Mouse (Mus musculus): ENCODE results near the gene Xpo5. TPM values are rescaled to one million over a fixed set of nuclear protein-coding genes. Genes with fewer than 3 reads are reported as not detected.
A peak's percentile ranks its signal among the peaks of the same experiment; 100 is the strongest.

Gene Xpo5
- polyA plus RNA-seq, 1 experiment from 2014 or later, result 48.4 TPM

GRCm38 (mm10) chr17:46243624-46244023 is 41.0 kb downstream of the Xpo5 start:
- no peaks in the 10 kb centered on the region for H3K27me3 ChIP-seq (ENCODE audit: control insufficient read depth, insufficient read depth, low read length)
- peaks cover 5% of the 10 kb centered on the region; the same call in 1 of the 2 replicates for H3K4me1 ChIP-seq (ENCODE audit: control insufficient read depth, insufficient read depth, low read length)
- H3K4me3 ChIP-seq (ENCODE audit: low read depth, low read length), result no peak overlapping the region
- no peaks in the 10 kb centered on the region for H3K9me3 ChIP-seq (ENCODE audit: control insufficient read depth, low read depth, low read length)
- H3K4me2 ChIP-seq (replicated peaks; ENCODE audit: low read depth, low read length), result no peak overlapping the region
- H3K9ac ChIP-seq (replicated peaks; ENCODE audit: low read depth, low read length), result no peak overlapping the region
- peaks cover 69% of the 10 kb centered on the region for H3K36me3 ChIP-seq (ENCODE audit: control insufficient read depth, insufficient read depth, low read length)
- 71% methylated on average over 2 of the region's 2 CpGs for WGBS
- no peak for ATAC-seq (ENCODE audit: insufficient number of reproducible peaks, insufficient read depth, low FRiP score, low read depth)
- H3K27ac ChIP-seq (ENCODE audit: low read length), result no peak overlapping the region

- H3K27ac ChIP-seq (ENCODE audit: low read length), result no peak overlapping the region
- no peak overlapping the region for H3K4me3 ChIP-seq (ENCODE audit: low read depth, low read length)
- H3K4me2 ChIP-seq (replicated peaks; ENCODE audit: low read depth, low read length), result no peak overlapping the region
- H3K9me3 ChIP-seq (ENCODE audit: control insufficient read depth, low read depth, low read length), result no peaks in the 10 kb centered on the region
- no peak for ATAC-seq (ENCODE audit: insufficient number of reproducible peaks, insufficient read depth, low FRiP score, low read depth)
- no peak overlapping the region for H3K9ac ChIP-seq (replicated peaks; ENCODE audit: low read depth, low read length)
- H3K4me1 ChIP-seq (ENCODE audit: control insufficient read depth, insufficient read depth, low read length), result peaks cover 11% of the 10 kb centered on the region
- H3K36me3 ChIP-seq (ENCODE audit: control insufficient read depth, insufficient read depth, low read length), result peaks cover 69% of the 10 kb centered on the region
- WGBS, result 75% methylated on average over 10 of the region's 10 CpGs
- no peaks in the 10 kb centered on the region for H3K27me3 ChIP-seq (ENCODE audit: control insufficient read depth, insufficient read depth, low read length)
These were observed 42.0 kb downstream of the Xpo5 start for GRCm38 (mm10) chr17:46244579-46244978.

- Histone ChIP-seq H3K4me2 (replicated peaks; ENCODE audit: low read depth, low read length) (peak within 1 kb of the TSS; percentile 76), H3K27ac (ENCODE audit: low read length) (peak within 1 kb of the TSS; percentile 34; the same call in 1 of the 2 replicates), H3K9ac (replicated peaks; ENCODE audit: low read depth, low read length) (peak within 1 kb of the TSS; percentile 83), H3K9me3 (ENCODE audit: control insufficient read depth, low read depth, low read length) (no peaks in the 10 kb centered on the region), H3K27me3 (ENCODE audit: control insufficient read depth, insufficient read depth, low read length) (no peaks in the 10 kb centered on the region), H3K4me3 (ENCODE audit: low read depth, low read length) (peak within 1 kb of the TSS; percentile 87), H3K4me1 (ENCODE audit: control insufficient read depth, insufficient read depth, low read length) (peaks cover 11% of the 10 kb centered on the region), H3K36me3 (ENCODE audit: control insufficient read depth, insufficient read depth, low read length) (peaks cover 66% of the 10 kb centered on the region)
- ATAC-seq (ENCODE audit: insufficient number of reproducible peaks, insufficient read depth, low FRiP score, low read depth), result peak; percentile 90
- under 1% methylated on average over 53 of the region's 53 CpGs for WGBS
These were observed 45.1 kb downstream of the Xpo5 start, which contains the start of the genes Polr1c and Yipf3 for GRCm38 (mm10) chr17:46247512-46248188. Gene Polr1c, minus strand, starts transcription at chr17:46248054. Gene Yipf3, plus strand, starts transcription at chr17:46248080.

DNA sequence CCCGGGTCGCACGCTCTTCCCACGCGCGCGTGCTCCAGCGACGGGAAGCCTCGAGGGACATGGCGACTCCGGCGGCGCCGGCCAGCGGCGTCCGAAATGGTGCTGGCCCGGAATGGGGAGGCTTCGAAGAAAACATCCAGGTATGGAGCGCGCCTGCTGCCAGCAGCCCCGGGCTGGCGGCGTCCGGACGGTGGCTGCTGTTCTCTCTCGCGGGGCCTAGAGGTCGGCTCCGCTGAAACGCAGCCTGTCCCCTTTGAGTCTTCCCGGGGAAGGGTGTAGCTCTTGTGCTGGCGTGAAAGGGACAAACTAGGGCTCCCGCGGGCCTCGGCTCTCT is 45.6 kb downstream of the Xpo5 start:
- Histone ChIP-seq H3K4me2 (replicated peaks; ENCODE audit: low read depth, low read length) (peak overlapping the region; percentile 76), H3K9me3 (ENCODE audit: control insufficient read depth, low read depth, low read length) (no peaks in the 10 kb centered on the region), H3K27me3 (ENCODE audit: control insufficient read depth, insufficient read depth, low read length) (no peaks in the 10 kb centered on the region), H3K36me3 (ENCODE audit: control insufficient read depth, insufficient read depth, low read length) (peaks cover 61% of the 10 kb centered on the region), H3K4me1 (ENCODE audit: control insufficient read depth, insufficient read depth, low read length) (peaks cover 11% of the 10 kb centered on the region), H3K9ac (replicated peaks; ENCODE audit: low read depth, low read length) (peak overlapping the region; percentile 83), H3K27ac (ENCODE audit: low read length) (peak overlapping the region; percentile 22; the same call in 1 of the 2 replicates), H3K4me3 (ENCODE audit: low read depth, low read length) (peak overlapping the region; percentile 87)
- under 1% methylated on average over 37 of the region's 37 CpGs for WGBS
- ATAC-seq (ENCODE audit: insufficient number of reproducible peaks, insufficient read depth, low FRiP score, low read depth), result no peak; the same call in 1 of the 2 replicates

DNA sequence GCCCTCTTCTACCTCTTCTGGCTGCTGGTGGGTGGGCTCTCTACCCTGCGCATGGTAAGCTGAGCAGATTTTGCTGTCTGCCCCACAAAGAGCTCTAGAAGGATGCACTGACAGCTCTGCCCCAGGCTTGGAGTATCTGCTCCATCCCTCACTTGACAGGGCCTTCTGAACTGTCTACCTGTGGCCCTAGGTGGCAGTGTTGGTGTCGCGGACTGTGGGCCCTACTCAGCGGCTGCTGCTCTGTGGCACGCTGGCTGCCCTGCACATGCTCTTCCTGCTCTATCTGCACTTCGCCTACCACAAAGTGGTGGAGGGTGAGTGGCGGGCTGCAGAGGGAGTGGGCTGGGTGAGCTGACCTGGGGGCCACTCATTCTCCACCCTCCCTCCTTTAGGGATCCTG is 48.6 kb downstream of the Xpo5 start:
- H3K4me2 ChIP-seq (replicated peaks; ENCODE audit: low read depth, low read length), result no peak overlapping the region
- peaks cover 6% of the 10 kb centered on the region for H3K27me3 ChIP-seq (ENCODE audit: control insufficient read depth, insufficient read depth, low read length)
- H3K36me3 ChIP-seq (ENCODE audit: control insufficient read depth, insufficient read depth, low read length), result peaks cover 32% of the 10 kb centered on the region
- no peaks in the 10 kb centered on the region for H3K9me3 ChIP-seq (ENCODE audit: control insufficient read depth, low read depth, low read length)
- no peak overlapping the region for H3K4me3 ChIP-seq (ENCODE audit: low read depth, low read length)
- H3K4me1 ChIP-seq (ENCODE audit: control insufficient read depth, insufficient read depth, low read length), result peaks cover 13% of the 10 kb centered on the region
- no peak overlapping the region for H3K9ac ChIP-seq (replicated peaks; ENCODE audit: low read depth, low read length)
- 73% methylated on average over 7 of the region's 7 CpGs for WGBS
- no peak overlapping the region for H3K27ac ChIP-seq (ENCODE audit: low read length)
- ATAC-seq (ENCODE audit: insufficient number of reproducible peaks, insufficient read depth, low FRiP score, low read depth), result no peak

DNA sequence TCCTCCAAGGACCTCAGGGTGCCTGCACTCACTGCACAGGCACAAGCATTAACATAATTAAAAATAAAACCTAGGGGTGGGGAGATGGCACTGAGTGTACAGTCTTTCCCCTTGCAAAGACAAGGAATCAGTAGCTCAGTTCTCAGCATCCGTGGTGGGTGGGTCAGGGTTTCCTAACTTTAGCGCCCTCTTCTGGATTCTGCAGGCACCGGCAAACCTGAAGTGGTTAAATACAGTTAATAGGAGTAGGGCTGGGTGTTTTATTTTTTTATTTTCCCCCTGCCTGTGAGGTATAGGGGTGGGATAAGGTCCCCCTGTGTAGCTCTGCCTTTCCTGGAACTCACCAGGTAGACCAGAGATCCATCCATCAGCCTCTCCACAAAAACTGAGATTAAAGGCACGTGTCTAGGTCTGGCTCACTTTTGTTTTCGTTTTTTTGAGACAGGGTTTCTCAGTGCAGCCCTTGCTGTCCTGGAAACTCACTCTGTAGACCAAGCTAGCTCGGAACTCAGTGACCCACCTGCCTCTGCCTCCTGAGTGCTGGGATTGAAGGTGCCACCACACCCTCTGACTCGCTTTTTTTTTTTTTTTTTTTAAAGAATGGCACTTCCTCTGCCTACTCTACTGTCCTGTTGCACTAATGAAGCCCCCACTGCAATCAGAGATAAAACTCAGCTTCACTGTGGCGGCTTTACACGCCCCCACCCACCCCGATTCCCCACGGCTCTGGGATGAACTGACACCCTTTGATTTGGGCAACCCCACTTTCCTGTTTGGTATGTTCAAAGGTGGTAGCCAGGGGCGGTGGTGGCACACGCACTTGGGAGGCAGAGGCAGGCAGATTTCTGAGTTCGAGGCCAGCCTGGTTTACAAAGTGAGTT is 50.2 kb downstream of the Xpo5 start:
- H3K27ac ChIP-seq (ENCODE audit: low read length), result no peak overlapping the region
- peaks cover 8% of the 10 kb centered on the region for H3K4me1 ChIP-seq (ENCODE audit: control insufficient read depth, insufficient read depth, low read length)
- 54% methylated on average over 14 of the region's 14 CpGs for WGBS
- peak overlapping the region; percentile 41; the same call in 1 of the 2 replicates for H3K9ac ChIP-seq (replicated peaks; ENCODE audit: low read depth, low read length)
- H3K27me3 ChIP-seq (ENCODE audit: control insufficient read depth, insufficient read depth, low read length), result peaks cover 6% of the 10 kb centered on the region
- H3K36me3 ChIP-seq (ENCODE audit: control insufficient read depth, insufficient read depth, low read length), result peaks cover 28% of the 10 kb centered on the region
- H3K4me2 ChIP-seq (replicated peaks; ENCODE audit: low read depth, low read length), result peak overlapping the region; percentile 99
- no peak for ATAC-seq (ENCODE audit: insufficient number of reproducible peaks, insufficient read depth, low FRiP score, low read depth)
- peak overlapping the region; percentile 68 for H3K4me3 ChIP-seq (ENCODE audit: low read depth, low read length)
- H3K9me3 ChIP-seq (ENCODE audit: control insufficient read depth, low read depth, low read length), result no peaks in the 10 kb centered on the region

- Histone ChIP-seq H3K4me2 (replicated peaks; ENCODE audit: low read depth, low read length) (peak within 1 kb of the TSS; percentile 99), H3K27me3 (ENCODE audit: control insufficient read depth, insufficient read depth, low read length) (peaks cover 6% of the 10 kb centered on the region), H3K4me3 (ENCODE audit: low read depth, low read length) (peak within 1 kb of the TSS; percentile 68), H3K9me3 (ENCODE audit: control insufficient read depth, low read depth, low read length) (no peaks in the 10 kb centered on the region), H3K9ac (replicated peaks; ENCODE audit: low read depth, low read length) (peak within 1 kb of the TSS; percentile 41), H3K36me3 (ENCODE audit: control insufficient read depth, insufficient read depth, low read length) (peaks cover 36% of the 10 kb centered on the region), H3K27ac (ENCODE audit: low read length) (no peak within 1 kb of the TSS), H3K4me1 (ENCODE audit: control insufficient read depth, insufficient read depth, low read length) (peaks cover 8% of the 10 kb centered on the region)
- WGBS, result 2% methylated on average over 48 of the region's 48 CpGs
- peak; percentile 62 for ATAC-seq (ENCODE audit: insufficient number of reproducible peaks, insufficient read depth, low FRiP score, low read depth)
These were observed 51.0 kb downstream of the Xpo5 start, which contains the start of gene Lrrc73 for GRCm38 (mm10) chr17:46253452-46254084. Gene Lrrc73, plus strand, starts transcription at chr17:46253531.

DNA sequence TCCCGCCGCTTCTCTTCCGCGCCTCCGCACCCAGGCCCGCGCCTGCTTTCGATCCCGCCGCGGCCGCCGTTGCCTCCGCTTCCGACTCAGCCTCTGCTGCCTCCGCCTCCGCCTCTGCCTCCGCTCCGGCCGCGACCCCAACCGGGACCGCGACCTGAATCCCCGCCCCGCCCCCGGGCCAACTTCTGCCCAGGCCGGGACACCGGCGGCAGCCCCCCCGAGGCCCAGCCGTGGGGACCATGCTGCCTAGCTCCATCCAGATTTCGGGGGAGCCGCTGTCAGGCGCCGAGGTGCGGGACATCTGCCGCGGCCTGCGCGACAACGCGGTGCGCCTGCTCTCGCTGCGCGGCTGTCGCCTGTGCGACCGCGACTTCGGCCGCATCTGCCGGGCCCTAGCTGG is 51.5 kb downstream of the Xpo5 start:
- Histone ChIP-seq H3K27me3 (ENCODE audit: control insufficient read depth, insufficient read depth, low read length) (peaks cover 6% of the 10 kb centered on the region), H3K4me2 (replicated peaks; ENCODE audit: low read depth, low read length) (peak overlapping the region; percentile 99), H3K36me3 (ENCODE audit: control insufficient read depth, insufficient read depth, low read length) (peaks cover 40% of the 10 kb centered on the region), H3K4me3 (ENCODE audit: low read depth, low read length) (peak overlapping the region; percentile 68), H3K4me1 (ENCODE audit: control insufficient read depth, insufficient read depth, low read length) (peaks cover 4% of the 10 kb centered on the region), H3K27ac (ENCODE audit: low read length) (no peak overlapping the region), H3K9me3 (ENCODE audit: control insufficient read depth, low read depth, low read length) (no peaks in the 10 kb centered on the region), H3K9ac (replicated peaks; ENCODE audit: low read depth, low read length) (peak overlapping the region; percentile 41)
- WGBS, result under 1% methylated on average over 52 of the region's 54 CpGs
- no peak for ATAC-seq (ENCODE audit: insufficient number of reproducible peaks, insufficient read depth, low FRiP score, low read depth)

Data from stomach, embryonic 14.5 days (tissue).